Mouse (Mus musculus) embryonic facial prominence, embryonic 15.5 days (tissue): ENCODE measurements at regions not wholly inside any gene's neighbourhood (a gene's known extent, or its start where the extent isn't known, plus 50 kb on each side); places are given as distances from the start of the nearest gene placed in this dataset.

Experiments used
- ATAC-seq: fragments of 200-750 bp; cut with Nextera tagmentation; 2 replicates; pipeline ENCODE4 v1.8.0; 2017; ENCODE audit warnings: low read depth, moderate TSS enrichment; ENCODE audit not compliant: insufficient number of reproducible peaks, low FRiP score, low TSS enrichment
- H3K27ac ChIP-seq: fragments of 300-500 bp; sonication (generic); replicated peaks from 2 replicates; pipeline ENCODE4 v1.5.1; 2015; ENCODE audit warnings: mild to moderate bottlenecking, inconsistent platforms
- H3K27me3 ChIP-seq: fragments of 300-500 bp; sonication (generic); 2 replicates; pipeline ENCODE4 v1.6.1; 2015; ENCODE audit warnings: inconsistent platforms
- H3K36me3 ChIP-seq: fragments of 300-500 bp; sonication (generic); 2 replicates; pipeline ENCODE4 v1.6.1; 2015; ENCODE audit warnings: mild to moderate bottlenecking, inconsistent platforms
- H3K4me1 ChIP-seq: fragments of 300-500 bp; sonication (generic); 2 replicates; pipeline ENCODE4 v1.6.1; 2015; ENCODE audit warnings: inconsistent platforms
- H3K4me2 ChIP-seq: fragments of 300-500 bp; sonication (generic); replicated peaks from 2 replicates; pipeline ENCODE4 v1.6.1; 2015; ENCODE audit warnings: mild to moderate bottlenecking, inconsistent platforms
- H3K4me3 ChIP-seq: fragments of 300-500 bp; sonication (generic); replicated peaks from 2 replicates; pipeline ENCODE4 v1.5.1; 2015; ENCODE audit warnings: mild to moderate bottlenecking, inconsistent platforms
- H3K9ac ChIP-seq: fragments of 300-500 bp; sonication (generic); 2 replicates; pipeline ENCODE4 v1.6.1; 2015; ENCODE audit warnings: inconsistent platforms
- H3K9me3 ChIP-seq: fragments of 300-500 bp; sonication (generic); replicated peaks from 2 replicates; pipeline ENCODE4 v1.6.1; 2016; ENCODE audit warnings: inconsistent platforms
- WGBS: fragments of 180-500 bp; shearing (Covaris S2); methylation state at CpG from one replicate; pipeline ENCODE4 v1.1.7; 2015; 5-methylcytosine and 5-hydroxymethylcytosine counted together

DNA sequence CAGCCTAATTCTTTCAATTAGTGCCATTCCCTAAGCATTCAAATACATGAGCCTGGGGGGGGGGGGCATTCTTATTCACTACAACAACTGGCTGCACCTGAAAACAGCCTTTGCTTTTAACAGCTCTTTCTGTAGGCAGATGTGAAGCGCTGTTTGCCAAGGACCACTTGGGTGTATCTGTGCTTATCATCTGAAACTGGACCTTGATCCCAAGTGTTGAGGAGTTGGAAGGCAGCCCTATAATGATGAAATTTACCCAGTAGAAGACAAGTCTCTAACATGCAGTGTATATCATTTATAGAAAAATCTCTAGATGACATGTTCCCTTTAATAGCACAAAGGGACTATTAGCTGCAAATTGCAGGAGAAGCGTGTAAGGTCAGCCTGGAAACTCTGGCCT, 660.0 kb downstream of the Zfp619 start:
- ATAC-seq = no peak
- H3K4me3 ChIP-seq = no peak overlapping the region
- no peaks in the 10 kb centered on the region for H3K9me3 ChIP-seq
- H3K4me1 ChIP-seq = no peaks in the 10 kb centered on the region
- WGBS = 86% methylated on average over 2 of the region's 2 CpGs
- no peak overlapping the region for H3K27ac ChIP-seq
- no peaks in the 10 kb centered on the region for H3K36me3 ChIP-seq
- no peak overlapping the region for H3K4me2 ChIP-seq
- H3K27me3 ChIP-seq = no peaks in the 10 kb centered on the region
- H3K9ac ChIP-seq = no peak overlapping the region

GRCm38 (mm10) chr7:40195366-40195765, 677.8 kb downstream of the Zfp619 start:
- Histone ChIP-seq H3K9ac (no peak overlapping the region), H3K4me3 (no peak overlapping the region), H3K4me1 (no peaks in the 10 kb centered on the region), H3K27me3 (no peaks in the 10 kb centered on the region), H3K36me3 (no peaks in the 10 kb centered on the region), H3K9me3 (no peaks in the 10 kb centered on the region), H3K4me2 (no peak overlapping the region), H3K27ac (no peak overlapping the region)
- WGBS = 81% methylated on average over 3 of the region's 3 CpGs
- ATAC-seq = no peak

GRCm38 (mm10) chr7:40202615-40203014, 685.0 kb downstream of the Zfp619 start:
- no peak overlapping the region for H3K4me2 ChIP-seq
- no peak overlapping the region for H3K4me3 ChIP-seq
- H3K9ac ChIP-seq = no peak overlapping the region
- H3K36me3 ChIP-seq = no peaks in the 10 kb centered on the region
- H3K27ac ChIP-seq = no peak overlapping the region
- H3K27me3 ChIP-seq = no peaks in the 10 kb centered on the region
- no peaks in the 10 kb centered on the region for H3K4me1 ChIP-seq
- no peaks in the 10 kb centered on the region for H3K9me3 ChIP-seq
- ATAC-seq = no peak
- 63% methylated on average over 1 of the region's 1 CpGs for WGBS

- ATAC-seq = no peak
- no peaks in the 10 kb centered on the region for H3K36me3 ChIP-seq
- WGBS = 83% methylated on average over 5 of the region's 5 CpGs
Measured at GRCm38 (mm10) chr7:40211956-40212355, 686.2 kb upstream of the Vstm2b start.

DNA sequence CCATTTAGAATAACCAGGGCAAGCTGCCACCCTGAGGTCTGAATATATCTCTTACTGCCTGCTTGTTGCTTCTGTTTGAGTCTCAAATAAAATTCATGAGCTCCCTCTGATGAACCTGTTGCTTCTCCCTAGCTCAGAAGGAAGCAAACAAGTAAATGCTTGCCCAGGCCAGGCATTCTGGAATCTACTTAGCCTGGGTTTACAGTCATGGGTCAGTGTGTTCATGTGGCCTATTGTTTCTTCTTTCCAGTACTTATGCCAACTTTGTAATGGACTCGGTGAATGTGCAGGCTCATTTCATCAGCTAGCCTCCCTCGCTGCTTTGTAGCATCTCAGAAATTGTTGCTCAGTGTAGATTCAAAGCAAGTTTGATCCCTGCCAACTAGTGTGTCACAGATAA, 685.6 kb upstream of the Vstm2b start:
- Histone ChIP-seq H3K4me2 (no peak overlapping the region), H3K9me3 (no peaks in the 10 kb centered on the region), H3K27me3 (no peaks in the 10 kb centered on the region), H3K9ac (no peak overlapping the region), H3K36me3 (no peaks in the 10 kb centered on the region), H3K4me3 (no peak overlapping the region), H3K27ac (no peak overlapping the region), H3K4me1 (no peaks in the 10 kb centered on the region)
- WGBS = 93% methylated on average over 2 of the region's 2 CpGs
- ATAC-seq = no peak

More at GRCm38 (mm10) chr7:40211956-40212355, 686.2 kb upstream of the Vstm2b start:
- Histone ChIP-seq H3K4me1 (no peaks in the 10 kb centered on the region), H3K27me3 (no peaks in the 10 kb centered on the region), H3K27ac (no peak overlapping the region), H3K9me3 (no peaks in the 10 kb centered on the region), H3K9ac (no peak overlapping the region), H3K4me2 (no peak overlapping the region), H3K4me3 (no peak overlapping the region)

- no peak for ATAC-seq
- no peak overlapping the region for H3K9ac ChIP-seq
Measured at GRCm38 (mm10) chr7:40213646-40214045, 684.5 kb upstream of the Vstm2b start.

DNA sequence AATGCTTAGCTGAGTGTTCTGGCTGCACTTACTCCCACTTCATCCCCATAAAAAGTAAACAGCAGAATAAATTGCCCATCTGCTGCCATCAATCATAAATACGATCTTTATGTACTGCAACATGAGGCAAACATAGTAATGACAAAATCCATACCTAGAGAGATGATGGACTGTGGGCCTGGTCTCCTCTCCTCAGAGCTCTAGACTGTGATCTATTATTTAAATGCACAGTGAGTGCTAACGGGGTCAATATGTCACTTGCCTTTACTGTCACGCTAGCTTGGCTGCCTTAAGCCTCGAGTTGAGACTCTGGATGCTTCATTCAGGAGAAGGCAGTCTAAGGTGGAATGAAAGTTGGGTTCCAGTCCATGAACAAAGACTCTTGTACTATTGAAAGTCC, 683.7 kb upstream of the Vstm2b start:
- H3K4me2 ChIP-seq = no peak overlapping the region
- H3K9ac ChIP-seq = no peak overlapping the region
- WGBS = 49% methylated on average over 4 of the region's 4 CpGs
- H3K27ac ChIP-seq = no peak overlapping the region
- H3K4me3 ChIP-seq = no peak overlapping the region
- no peaks in the 10 kb centered on the region for H3K9me3 ChIP-seq
- no peaks in the 10 kb centered on the region for H3K27me3 ChIP-seq
- no peak for ATAC-seq
- H3K36me3 ChIP-seq = no peaks in the 10 kb centered on the region
- no peaks in the 10 kb centered on the region for H3K4me1 ChIP-seq

More at GRCm38 (mm10) chr7:40213646-40214045, 684.5 kb upstream of the Vstm2b start:
- no peaks in the 10 kb centered on the region for H3K4me1 ChIP-seq
- H3K27me3 ChIP-seq = no peaks in the 10 kb centered on the region
- no peaks in the 10 kb centered on the region for H3K9me3 ChIP-seq
- no peak overlapping the region for H3K27ac ChIP-seq
- no peaks in the 10 kb centered on the region for H3K36me3 ChIP-seq
- H3K4me3 ChIP-seq = no peak overlapping the region
- 61% methylated on average over 2 of the region's 2 CpGs for WGBS
- H3K4me2 ChIP-seq = no peak overlapping the region

DNA sequence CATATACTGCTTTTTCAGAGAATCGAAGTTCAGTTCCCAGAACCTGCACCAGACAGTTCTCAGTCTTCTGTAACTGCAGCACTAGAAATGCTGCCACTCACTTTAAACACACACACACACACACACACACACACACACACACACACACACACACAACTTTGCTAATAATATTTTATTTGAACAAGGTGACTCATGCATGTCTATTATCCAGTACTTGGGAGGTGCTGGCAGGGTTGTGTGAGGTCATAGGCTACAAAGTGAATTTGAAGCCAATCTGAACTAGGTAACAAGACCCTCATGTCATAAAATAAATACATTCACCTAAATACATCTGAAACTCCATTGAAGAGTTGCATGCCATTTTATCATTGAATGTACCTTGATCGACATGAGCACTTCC, 682.9 kb upstream of the Vstm2b start:
- ATAC-seq = no peak
- no peaks in the 10 kb centered on the region for H3K4me1 ChIP-seq
- H3K36me3 ChIP-seq = no peaks in the 10 kb centered on the region
- no peak overlapping the region for H3K4me3 ChIP-seq
- WGBS = 64% methylated on average over 2 of the region's 2 CpGs
- no peaks in the 10 kb centered on the region for H3K9me3 ChIP-seq
- no peaks in the 10 kb centered on the region for H3K27me3 ChIP-seq
- H3K9ac ChIP-seq = no peak overlapping the region
- H3K27ac ChIP-seq = no peak overlapping the region
- no peak overlapping the region for H3K4me2 ChIP-seq

DNA sequence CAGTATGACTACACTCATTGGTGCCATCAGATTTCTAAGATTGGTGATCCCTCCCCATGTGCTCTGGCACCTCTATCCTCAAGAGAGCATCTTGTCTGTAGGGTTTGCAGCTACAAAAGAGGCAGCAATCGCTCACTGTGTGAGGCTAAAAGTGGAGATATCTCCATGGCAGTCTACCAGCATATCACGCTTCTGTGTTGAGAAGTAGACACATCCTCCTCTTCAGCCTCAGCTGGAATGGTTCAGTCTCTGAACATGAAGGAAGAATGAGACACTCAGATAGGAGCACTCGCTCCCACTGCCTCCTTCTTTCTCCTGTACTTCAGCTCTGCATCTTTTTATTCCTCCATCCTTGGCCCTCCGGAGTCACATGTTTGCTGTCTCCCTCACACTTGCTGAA, 677.6 kb upstream of the Vstm2b start:
- H3K4me3 ChIP-seq = no peak overlapping the region
- no peaks in the 10 kb centered on the region for H3K27me3 ChIP-seq
- no peaks in the 10 kb centered on the region for H3K4me1 ChIP-seq
- no peaks in the 10 kb centered on the region for H3K9me3 ChIP-seq
- H3K27ac ChIP-seq = no peak overlapping the region
- H3K9ac ChIP-seq = no peak overlapping the region
- ATAC-seq = no peak
- no peaks in the 10 kb centered on the region for H3K36me3 ChIP-seq
- no peak overlapping the region for H3K4me2 ChIP-seq
- WGBS = 83% methylated on average over 4 of the region's 4 CpGs

GRCm38 (mm10) chr7:40245188-40245587, 652.9 kb upstream of the Vstm2b start:
- Histone ChIP-seq H3K4me3 (no peak overlapping the region), H3K4me1 (no peaks in the 10 kb centered on the region), H3K27me3 (no peaks in the 10 kb centered on the region), H3K36me3 (no peaks in the 10 kb centered on the region), H3K9me3 (no peaks in the 10 kb centered on the region), H3K4me2 (no peak overlapping the region), H3K27ac (no peak overlapping the region), H3K9ac (no peak overlapping the region)
- no peak for ATAC-seq
- WGBS = 86% methylated on average over 8 of the region's 8 CpGs

DNA sequence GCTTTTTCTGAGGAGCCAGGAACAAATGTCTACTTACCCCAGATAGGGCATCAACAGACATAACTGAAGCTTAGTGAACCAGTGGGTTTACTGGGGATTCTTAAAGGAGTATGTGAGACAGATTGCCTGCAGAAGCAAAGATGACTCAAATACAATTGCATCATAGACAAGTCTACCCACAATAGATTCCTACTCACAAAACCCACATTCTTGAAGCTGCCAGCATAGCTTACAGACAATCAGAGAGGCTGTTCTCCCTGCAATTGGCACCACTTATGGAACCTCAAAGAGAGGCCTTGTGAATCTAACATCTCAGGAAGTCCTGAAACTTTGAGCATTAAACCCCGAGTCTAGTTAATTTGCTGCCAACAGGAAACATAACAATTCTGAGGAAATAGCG, 649.6 kb upstream of the Vstm2b start:
- 78% methylated on average over 2 of the region's 2 CpGs for WGBS
- H3K4me2 ChIP-seq = no peak overlapping the region
- H3K4me3 ChIP-seq = no peak overlapping the region
- no peaks in the 10 kb centered on the region for H3K9me3 ChIP-seq
- no peaks in the 10 kb centered on the region for H3K4me1 ChIP-seq
- no peaks in the 10 kb centered on the region for H3K27me3 ChIP-seq
- H3K36me3 ChIP-seq = no peaks in the 10 kb centered on the region
- no peak overlapping the region for H3K27ac ChIP-seq
- ATAC-seq = no peak
- no peak overlapping the region for H3K9ac ChIP-seq

GRCm38 (mm10) chr7:40253486-40253885, 644.6 kb upstream of the Vstm2b start:
- no peak overlapping the region for H3K27ac ChIP-seq
- no peaks in the 10 kb centered on the region for H3K27me3 ChIP-seq
- no peak for ATAC-seq
- no peak overlapping the region for H3K9ac ChIP-seq
- no peak overlapping the region for H3K4me2 ChIP-seq
- 66% methylated on average over 2 of the region's 2 CpGs for WGBS
- no peaks in the 10 kb centered on the region for H3K9me3 ChIP-seq
- H3K4me3 ChIP-seq = no peak overlapping the region
- H3K36me3 ChIP-seq = no peaks in the 10 kb centered on the region
- no peaks in the 10 kb centered on the region for H3K4me1 ChIP-seq
